Mouse (Mus musculus) CH12.LX (cell line): Measurements from ENCODE around the gene Gpr141.

Source experiments
- BHLHE40 ChIP-seq: IDR thresholded peaks from 2 replicates; pipeline ENCODE4 v1.6.1; 2011; ENCODE audit warnings: mild to moderate bottlenecking, low read depth, low read length, improper control_type of control experiment
- CTCF ChIP-seq, 2 experiments: IDR thresholded peaks in 1 of 2; conservative IDR thresholded peaks in 1 of 2; 2 replicates each; pipeline ENCODE4 v1.5.1; 2011 to 2012; ENCODE audit warnings: low read depth in 2 of 2, low read length in 2 of 2, improper control_type of control experiment in 1 of 2, inconsistent platforms in 1 of 2, mild to moderate bottlenecking in 1 of 2, moderate library complexity in 1 of 2
- EP300 ChIP-seq: IDR thresholded peaks from 2 replicates; pipeline ENCODE4 v1.6.1; 2011; ENCODE audit warnings: low read length, improper control_type of control experiment
- GABPA ChIP-seq: IDR thresholded peaks from 2 replicates; pipeline ENCODE4 v1.6.1; 2012; ENCODE audit warnings: low read depth, low read length, improper control_type of control experiment, inconsistent platforms; ENCODE audit not compliant: insufficient replicate concordance
- MYC ChIP-seq: IDR thresholded peaks from 2 replicates; pipeline ENCODE4 v1.6.1; 2011; ENCODE audit warnings: low read depth, mild to moderate bottlenecking, improper control_type of control experiment, low read length
- POLR2A ChIP-seq: IDR thresholded peaks from 2 replicates; pipeline ENCODE4 v1.6.1; 2011; ENCODE audit warnings: low read depth, mild to moderate bottlenecking, improper control_type of control experiment, low read length
- RAD21 ChIP-seq: IDR thresholded peaks from 2 replicates; pipeline ENCODE4 v1.6.1; 2011; ENCODE audit warnings: low read depth, mild to moderate bottlenecking, low read length, improper control_type of control experiment, moderate library complexity
- SMC3 ChIP-seq: IDR thresholded peaks from 2 replicates; pipeline ENCODE4 v1.6.1; 2011; ENCODE audit warnings: low read depth, low read length, improper control_type of control experiment
- ZKSCAN1 ChIP-seq: IDR thresholded peaks from 2 replicates; pipeline ENCODE4 v1.6.1; 2012; ENCODE audit warnings: low read depth, inconsistent platforms, low read length, improper control_type of control experiment, borderline replicate concordance

DNA sequence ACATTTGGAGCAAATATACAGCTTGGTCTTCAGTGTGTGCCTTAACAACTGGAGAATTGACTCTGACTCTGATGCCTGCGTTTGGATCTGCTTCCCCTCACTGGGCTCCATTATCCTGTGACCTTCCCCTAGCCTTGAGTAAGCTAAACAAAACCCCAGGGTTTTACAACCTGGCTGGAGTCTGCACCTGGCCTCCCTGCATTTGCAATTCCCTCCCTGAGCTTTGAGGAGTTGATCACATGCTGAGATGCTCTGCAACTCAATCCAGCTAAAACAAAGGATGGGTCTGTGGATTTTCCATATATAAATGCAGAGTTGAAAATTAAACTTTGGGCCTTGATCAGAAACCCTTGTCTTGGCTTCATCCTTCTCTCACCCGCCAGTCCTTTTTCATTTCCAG, 4.8 kb downstream of the Gpr141 start:
- TF ChIP-seq POLR2A (no peak), CTCF (conservative IDR thresholded peaks at IDR 0.05 in 1 of 2, IDR thresholded peaks at IDR 0.05 in 1 of 2; ENCODE audit: low read depth in 2 of 2, low read length in 2 of 2) (no peak), GABPA (no peak), SMC3 (no peak), ZKSCAN1 (no peak), EP300 (no peak), MYC (no peak), RAD21 (no peak), BHLHE40 (no peak)
